Mouse (Mus musculus) cerebellum, adult 11 months (tissue): Measurements from ENCODE around the gene Icam1.
A peak's percentile ranks its signal among the peaks of the same experiment; 100 is the strongest.

Experiments
- DNase-seq: peaks from one replicate; pipeline ENCODE4 v3.0.0; 2022

Icam1 gene

DNA sequence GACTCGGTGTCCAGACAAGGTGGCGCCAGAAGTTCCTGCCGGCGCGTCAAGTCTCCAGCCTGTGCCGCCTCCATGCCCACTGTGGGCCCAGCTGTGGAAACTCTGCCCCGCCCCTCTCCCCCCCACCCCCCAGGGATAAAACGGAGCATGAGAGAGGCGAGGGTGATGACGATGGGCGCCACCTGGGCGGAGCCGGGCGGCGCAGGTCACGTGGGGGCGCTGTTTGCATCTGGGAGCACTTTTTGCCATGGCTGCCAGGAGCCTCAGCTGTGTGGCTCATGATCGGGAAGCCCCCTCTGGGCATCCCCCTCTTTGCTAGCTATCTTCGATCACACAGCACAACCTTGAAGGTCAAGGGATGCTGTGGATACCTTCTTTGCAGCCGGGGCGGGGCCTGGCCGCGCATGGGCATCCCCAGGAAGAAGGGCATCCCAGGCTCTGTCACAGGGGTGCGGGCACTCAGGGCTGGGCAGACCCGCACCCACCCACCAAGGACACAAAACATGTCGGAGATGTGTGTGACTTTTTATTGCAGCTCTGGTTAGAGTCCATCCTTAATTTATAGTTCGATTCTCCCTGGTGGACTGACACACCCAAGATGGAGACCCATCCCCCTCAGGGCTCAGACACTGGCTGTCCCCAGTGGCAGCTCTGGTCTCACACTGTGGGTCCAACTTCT, 51.4 kb downstream of the Icam1 start, which contains the start of gene Zglp1:
Gene Zglp1, minus strand, starts transcription at position 88 of the 679 bp plus-strand sequence.
- DNase-seq = no peak

DNA sequence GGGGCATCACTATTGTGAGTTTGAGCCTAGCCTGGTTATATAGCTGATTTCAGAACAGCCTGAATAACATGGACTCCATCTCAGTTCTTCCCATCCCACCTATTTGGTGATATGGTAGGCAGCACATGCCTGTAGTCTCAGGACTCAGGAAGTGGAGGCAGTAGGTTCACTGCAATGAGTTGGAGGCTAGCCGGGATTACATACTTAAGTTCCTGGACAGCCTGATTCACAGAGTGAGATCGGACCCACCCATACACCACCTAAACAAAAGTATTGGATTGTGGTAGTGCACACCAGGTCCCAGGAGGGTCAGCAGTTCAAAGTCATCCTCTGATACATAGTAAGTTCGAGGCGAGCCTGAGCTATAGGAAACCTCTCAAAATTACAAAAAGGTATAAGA, 56.9 kb downstream of the Icam1 start:
- no peak for DNase-seq

DNA sequence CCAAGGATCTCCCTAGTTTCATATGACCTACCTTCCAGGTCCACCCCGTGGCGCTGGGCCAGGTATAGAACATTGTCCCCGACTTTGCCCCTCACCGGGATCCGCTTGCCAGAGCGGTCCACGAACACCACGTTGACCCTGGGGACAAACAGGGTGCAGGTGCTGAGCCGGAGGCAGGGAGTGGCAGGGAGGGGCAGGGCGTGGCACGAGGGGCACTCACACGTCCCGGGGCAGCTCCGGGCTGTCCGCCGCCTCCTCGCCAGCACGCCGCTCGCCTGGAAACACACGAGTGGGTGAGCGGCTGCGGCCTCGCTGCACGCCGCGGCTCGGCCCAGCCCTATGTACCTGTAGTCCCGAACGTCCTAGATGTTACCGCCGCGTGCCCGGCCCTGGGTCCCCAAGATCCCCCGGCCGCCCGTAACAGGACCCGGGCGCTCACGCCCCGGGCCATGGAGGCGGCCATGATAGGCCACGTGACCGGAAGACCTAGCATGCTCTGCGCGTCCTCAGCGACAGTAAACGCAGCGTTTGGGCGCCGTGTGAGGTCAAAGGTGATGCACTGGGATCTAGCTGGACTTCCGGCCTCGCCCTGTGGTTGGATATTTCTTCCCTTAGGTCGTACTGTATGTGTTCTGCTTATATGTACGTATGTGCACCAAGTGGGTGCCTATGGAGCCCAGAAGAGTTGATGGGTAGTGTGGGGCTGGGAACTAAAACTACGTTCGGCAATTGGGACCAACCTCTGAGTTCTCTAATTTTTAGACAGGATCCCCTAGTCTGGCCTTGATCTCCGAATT, 57.5 kb downstream of the Icam1 start, which contains the start of the genes Gm49373 and Fdx1l:
Gene Gm49373, minus strand, starts transcription at position 53 of the 797 bp plus-strand sequence.
Gene Fdx1l, minus strand, starts transcription at position 571 of the 797 bp plus-strand sequence.
- DNase-seq = peak; percentile 84

DNA sequence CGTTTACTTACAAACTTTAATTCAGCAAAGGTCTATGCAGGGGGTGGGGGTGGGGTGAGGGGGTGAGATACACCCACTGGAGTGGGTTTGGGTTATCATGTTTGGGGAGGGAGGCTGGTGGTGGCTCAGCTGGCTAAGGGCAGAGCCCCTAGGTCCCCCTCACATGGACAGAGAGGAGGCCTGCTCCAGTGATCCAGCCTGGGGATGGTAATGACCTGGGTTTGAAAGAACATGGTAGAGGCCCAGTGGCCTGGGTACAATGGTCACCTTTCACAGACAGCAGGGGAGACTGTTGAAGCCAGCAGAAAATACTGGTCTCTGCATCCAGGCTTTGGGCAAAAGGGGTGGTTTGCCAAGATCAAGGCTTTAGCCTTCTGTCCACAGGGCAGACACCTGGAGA, 58.4 kb downstream of the Icam1 start:
- no peak for DNase-seq

DNA sequence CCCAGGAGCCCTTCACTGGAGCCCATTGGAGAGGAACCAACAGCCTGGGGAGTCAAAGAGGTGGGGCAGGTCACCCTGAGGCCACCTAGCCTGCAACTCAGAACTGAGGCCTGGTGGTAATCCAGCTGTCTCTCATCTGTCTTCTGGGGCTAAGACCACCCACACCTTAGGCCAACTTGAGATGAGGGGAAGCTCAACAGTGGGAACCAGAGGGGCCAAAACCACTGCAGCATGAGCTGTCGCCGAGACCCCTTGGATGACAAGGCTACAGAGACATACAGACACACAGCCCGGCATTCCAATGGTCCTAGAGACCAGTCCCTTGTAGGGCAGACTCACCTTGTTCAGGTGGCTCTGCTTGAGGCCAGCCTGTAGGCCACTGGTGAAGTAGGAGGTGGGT, 59.8 kb downstream of the Icam1 start:
- no peak for DNase-seq
